Mouse (Mus musculus) lung, embryonic 15.5 days (tissue): ENCODE data around the gene Gm3250. TPM values are rescaled to one million over a fixed set of nuclear protein-coding genes. Genes with fewer than 3 reads are reported as not detected.
A peak's percentile ranks its signal among the peaks of the same experiment; 100 is the strongest.
"Not testable (repeated sequence)": the region's sequence is repeated elsewhere in the genome, so short reads cannot be mapped to it uniquely, and the experiment has no call there.

ENCODE experiments used
- ATAC-seq: fragments of 200-750 bp; cut with Nextera tagmentation; 2 replicates; pipeline ENCODE4 v1.8.0; 2017; ENCODE audit warnings: moderate number of reproducible peaks, borderline replicate concordance; ENCODE audit not compliant: low FRiP score, low TSS enrichment; ENCODE audit errors: extremely low read depth
- H3K27ac ChIP-seq: fragments of 300-500 bp; sonication (generic); 2 replicates; pipeline ENCODE4 v1.5.1; 2015; ENCODE audit warnings: moderate library complexity, mild to moderate bottlenecking, inconsistent platforms
- H3K27me3 ChIP-seq: fragments of 300-500 bp; sonication (generic); 2 replicates; pipeline ENCODE4 v1.6.1; 2015; ENCODE audit warnings: inconsistent platforms
- H3K36me3 ChIP-seq: fragments of 300-500 bp; sonication (generic); 2 replicates; pipeline ENCODE4 v1.6.1; 2015; ENCODE audit warnings: inconsistent platforms
- H3K4me1 ChIP-seq: fragments of 300-500 bp; sonication (generic); 2 replicates; pipeline ENCODE4 v1.6.1; 2015; ENCODE audit warnings: inconsistent platforms
- H3K4me2 ChIP-seq: fragments of 300-500 bp; sonication (generic); 2 replicates; pipeline ENCODE4 v1.6.1; 2015; ENCODE audit warnings: inconsistent platforms, mild to moderate bottlenecking, moderate library complexity
- H3K4me3 ChIP-seq: fragments of 300-500 bp; sonication (generic); 2 replicates; pipeline ENCODE4 v1.5.1; 2015; ENCODE audit warnings: mild to moderate bottlenecking, inconsistent platforms
- H3K9ac ChIP-seq: fragments of 300-500 bp; sonication (generic); 2 replicates; pipeline ENCODE4 v1.6.1; 2015; ENCODE audit warnings: inconsistent platforms
- H3K9me3 ChIP-seq: fragments of 300-500 bp; sonication (generic); 2 replicates; pipeline ENCODE4 v1.6.1; 2016; ENCODE audit warnings: inconsistent platforms
- WGBS: fragments of 180-500 bp; shearing (Covaris S2); methylation state at CpG from one replicate; pipeline ENCODE4 v1.1.7; 2015; 5-methylcytosine and 5-hydroxymethylcytosine counted together
- polyA plus RNA-seq: library from polyadenylated mRNA; unstranded; fragments of >200 nt; fragmentation: Nextera tagmentation; extraction: Ambion mirVana; gene quantifications from 2 replicates; pipeline ENCODE4 v1.2.1, GENCODE M21; 2015

Gm3250 gene
- polyA plus RNA-seq = not detected in 2 replicates

DNA sequence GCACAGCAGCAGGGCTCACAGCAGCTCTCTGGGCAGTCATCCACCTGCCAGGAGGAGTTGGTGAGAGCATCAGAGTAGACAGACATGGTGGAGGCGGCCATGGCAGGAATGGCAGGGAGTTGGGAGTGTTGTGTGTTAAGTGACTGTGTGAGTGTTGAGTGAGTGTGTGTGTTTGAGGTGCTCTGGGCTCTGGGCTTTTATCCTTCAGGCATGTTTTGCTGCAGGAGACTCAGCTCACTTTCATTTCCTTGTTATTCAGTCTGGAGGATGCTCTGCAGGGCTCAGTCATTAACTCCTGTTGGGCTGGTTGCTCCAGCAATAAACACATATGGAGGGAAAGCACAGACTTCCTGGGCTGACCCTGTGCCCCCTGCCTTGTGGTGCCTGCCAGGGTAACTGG is at the start of gene Gm3250:
Gene Gm3250, minus strand, starts transcription at position 101 of the 400 bp plus-strand sequence.
- ATAC-seq, H3K36me3 ChIP-seq: not testable (repeated sequence)

DNA sequence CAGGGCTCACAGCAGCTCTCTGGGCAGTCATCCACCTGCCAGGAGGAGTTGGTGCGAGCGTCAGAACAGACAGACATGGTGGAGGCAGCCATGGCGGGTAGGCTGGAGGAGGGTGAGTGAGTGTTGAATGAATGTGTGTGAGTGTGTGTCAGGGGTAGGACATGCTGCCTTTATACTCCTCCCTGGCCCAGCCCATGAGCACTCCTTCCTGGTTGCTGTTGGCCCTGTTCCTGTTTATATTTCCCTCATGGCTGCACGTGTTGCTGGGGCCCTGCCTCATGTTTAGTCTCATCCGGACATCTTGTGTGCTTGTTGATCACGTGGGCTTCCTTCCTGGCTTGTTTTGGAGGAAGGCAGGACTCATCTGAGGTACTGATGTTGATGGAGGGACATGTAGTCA is 44.6 kb upstream of the Gm3250 start, which contains the start of gene Krtap10-4:
Gene Krtap10-4, minus strand, starts transcription at position 145 of the 400 bp plus-strand sequence.
- Histone ChIP-seq H3K9me3 (no peaks in the 10 kb centered on the region), H3K27me3 (no peaks in the 10 kb centered on the region), H3K27ac (no peak within 1 kb of the TSS), H3K9ac (no peak within 1 kb of the TSS), H3K4me3 (no peak within 1 kb of the TSS), H3K4me1 (no peaks in the 10 kb centered on the region), H3K4me2 (no peak within 1 kb of the TSS), H3K36me3 (no peaks in the 10 kb centered on the region)
- WGBS = 40% methylated on average over 6 of the region's 6 CpGs
- ATAC-seq = no peak; the same call in 1 of the 2 replicates

More for the DNA sequence above, at the start of gene Gm3250:
- H3K9ac ChIP-seq, H3K4me3 ChIP-seq, H3K4me1 ChIP-seq, H3K27ac ChIP-seq, H3K9me3 ChIP-seq, H3K27me3 ChIP-seq, H3K4me2 ChIP-seq: not testable (repeated sequence)
- WGBS = 60% methylated on average over 1 of the region's 1 CpGs

DNA sequence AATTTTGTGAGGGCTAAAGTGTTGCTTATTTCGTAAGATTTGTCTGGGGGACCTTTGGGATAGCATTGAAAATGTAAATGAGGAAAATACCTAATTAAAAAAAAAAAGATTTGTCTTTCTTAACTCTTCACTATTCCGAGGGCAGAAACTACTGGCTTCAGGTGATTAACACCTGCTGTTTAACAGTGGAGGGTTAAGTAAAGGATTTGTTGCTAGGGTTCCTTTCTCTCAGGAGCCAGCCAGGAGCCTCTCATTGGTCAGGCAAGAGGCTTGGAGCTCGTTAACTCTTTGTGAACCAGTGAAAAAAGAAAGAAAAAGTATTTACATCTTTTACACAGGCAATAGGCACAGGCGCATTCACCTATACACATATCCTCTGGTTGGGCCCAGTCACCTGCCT is 36.9 kb upstream of the Gm3250 start:
- H3K4me2 ChIP-seq = no peak overlapping the region
- H3K36me3 ChIP-seq = no peaks in the 10 kb centered on the region
- H3K9me3 ChIP-seq = no peaks in the 10 kb centered on the region
- H3K9ac ChIP-seq = no peak overlapping the region
- H3K27ac ChIP-seq = no peak overlapping the region
- WGBS = 34% methylated on average over 4 of the region's 4 CpGs
- no peak for ATAC-seq
- no peaks in the 10 kb centered on the region for H3K27me3 ChIP-seq
- no peak overlapping the region for H3K4me3 ChIP-seq
- no peaks in the 10 kb centered on the region for H3K4me1 ChIP-seq

DNA sequence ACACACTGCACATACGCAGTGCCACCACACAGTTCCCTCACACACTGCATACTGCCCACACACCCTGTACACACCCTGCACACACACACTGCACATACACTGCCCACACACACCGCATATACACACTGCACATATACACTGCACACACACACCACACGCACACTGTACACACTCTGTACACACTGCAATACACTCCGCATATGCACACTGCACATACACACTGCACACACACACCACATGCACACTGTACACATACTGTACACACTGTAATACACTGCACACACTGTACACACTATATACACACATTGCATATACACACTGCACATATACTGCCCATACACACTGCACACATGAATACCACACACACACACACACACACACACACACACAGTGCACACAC is 36.2 kb upstream of the Gm3250 start:
- Histone ChIP-seq H3K27me3 (peaks cover 5% of the 10 kb centered on the region; the same call in 1 of the 2 replicates), H3K4me3 (no peak overlapping the region), H3K4me1 (no peaks in the 10 kb centered on the region), H3K9me3 (no peaks in the 10 kb centered on the region), H3K27ac (no peak overlapping the region), H3K9ac (no peak overlapping the region), H3K36me3 (no peaks in the 10 kb centered on the region), H3K4me2 (no peak overlapping the region)
- WGBS = 94% methylated on average over 4 of the region's 4 CpGs
- 0 out of 2 replicates have a peak, but pooled peaks have one; percentile 27 for ATAC-seq

DNA sequence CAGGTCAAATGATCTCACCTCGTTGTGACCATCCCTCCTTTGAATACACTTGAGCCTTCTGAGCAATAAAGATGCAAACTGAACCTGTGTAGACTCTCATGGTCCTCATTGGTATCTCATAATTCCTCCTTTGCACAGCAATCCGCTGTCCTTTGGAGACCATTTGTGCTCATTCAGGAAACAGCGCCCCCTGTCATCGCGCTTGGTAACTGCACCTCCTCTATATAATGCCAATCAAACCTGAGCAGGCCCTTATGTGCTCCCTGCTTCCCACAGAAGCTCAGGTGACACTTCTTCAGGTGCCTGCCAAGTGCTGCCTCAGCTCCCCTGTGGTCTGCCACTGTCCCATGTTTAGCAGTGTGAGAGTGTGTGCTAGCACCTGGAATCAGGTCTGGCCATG is 33.2 kb upstream of the Gm3250 start:
- Histone ChIP-seq H3K27me3 (peaks cover 5% of the 10 kb centered on the region; the same call in 1 of the 2 replicates), H3K36me3 (no peaks in the 10 kb centered on the region), H3K9ac (no peak overlapping the region), H3K4me3 (no peak overlapping the region), H3K4me2 (no peak overlapping the region), H3K4me1 (no peaks in the 10 kb centered on the region), H3K27ac (no peak overlapping the region), H3K9me3 (no peaks in the 10 kb centered on the region)
- no peak for ATAC-seq
- WGBS = 24% methylated on average over 5 of the region's 5 CpGs

DNA sequence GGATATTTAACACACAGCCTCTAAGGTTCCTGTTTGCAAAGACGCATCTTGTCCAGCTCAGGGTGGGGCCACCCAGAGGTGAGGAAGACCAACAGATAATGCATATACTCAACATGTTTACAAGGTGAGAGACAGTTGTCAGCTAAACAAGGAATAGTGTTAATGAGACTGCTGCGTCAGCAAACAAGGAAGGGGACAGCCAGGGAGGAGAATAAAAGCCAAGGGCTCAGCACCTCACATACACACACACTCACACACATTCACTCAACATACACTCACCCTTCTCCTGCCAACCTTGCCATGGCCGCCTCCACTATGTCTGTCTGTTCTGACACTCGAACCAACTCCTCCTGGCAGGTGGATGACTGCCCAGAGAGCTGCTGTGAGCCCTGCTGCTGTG is 32.0 kb upstream of the Gm3250 start, which contains the start of gene Gm2696:
Gene Gm2696, plus strand, starts transcription at position 301 of the 400 bp plus-strand sequence.
- 34% methylated on average over 4 of the region's 4 CpGs for WGBS
- H3K4me2 ChIP-seq = no peak within 1 kb of the TSS
- H3K9me3 ChIP-seq = no peaks in the 10 kb centered on the region
- no peaks in the 10 kb centered on the region for H3K36me3 ChIP-seq
- ATAC-seq = no peak
- H3K9ac ChIP-seq = no peak within 1 kb of the TSS
- peaks cover 5% of the 10 kb centered on the region; the same call in 1 of the 2 replicates for H3K27me3 ChIP-seq
- H3K4me3 ChIP-seq = no peak within 1 kb of the TSS
- no peak within 1 kb of the TSS for H3K27ac ChIP-seq
- H3K4me1 ChIP-seq = no peaks in the 10 kb centered on the region

DNA sequence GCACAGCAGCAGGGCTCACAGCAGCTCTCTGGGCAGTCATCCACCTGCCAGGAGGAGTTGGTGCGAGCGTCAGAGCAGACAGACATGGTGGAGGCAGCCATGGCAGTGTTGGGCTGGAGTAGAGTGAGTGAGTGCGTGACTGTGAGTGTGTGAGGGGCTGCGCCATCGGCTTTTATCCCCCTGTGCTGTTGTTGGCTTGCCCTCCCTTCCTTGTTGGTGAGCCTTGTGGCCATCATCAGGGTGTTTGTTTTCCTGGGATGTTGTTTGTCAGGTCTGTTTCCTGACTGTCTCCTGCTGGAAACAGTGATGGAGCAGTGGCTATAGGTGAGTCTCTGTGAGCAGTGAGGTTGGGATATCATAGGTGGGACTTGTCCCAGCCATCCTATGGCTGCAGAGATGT is 29.4 kb upstream of the Gm3250 start, which contains the start of gene Gm9507:
Gene Gm9507, minus strand, starts transcription at position 101 of the 400 bp plus-strand sequence.
- WGBS = 47% methylated on average over 5 of the region's 5 CpGs

DNA sequence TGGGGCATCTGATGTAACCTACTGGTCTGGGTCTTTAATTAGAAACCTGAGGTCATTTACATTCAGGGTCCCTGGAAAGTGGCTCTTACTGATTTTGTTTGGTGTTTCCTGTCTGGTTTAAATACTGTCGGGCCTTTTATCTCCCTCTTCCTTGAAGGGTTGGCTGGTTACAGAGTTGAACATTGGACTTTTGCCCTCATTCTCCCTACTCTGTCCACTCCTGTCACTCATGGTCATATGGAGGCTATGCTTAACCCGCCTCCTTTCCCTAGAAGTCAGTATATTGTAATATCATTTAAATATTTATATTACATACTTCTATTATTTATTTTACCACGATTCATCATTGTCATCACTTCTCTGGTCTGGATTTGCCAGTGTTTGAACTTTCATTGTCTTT is 21.8 kb upstream of the Gm3250 start:
- ATAC-seq = no peak; the same call in 1 of the 2 replicates

More for the DNA sequence above, 29.4 kb upstream of the Gm3250 start, which contains the start of gene Gm9507:
- peaks cover 5% of the 10 kb centered on the region; the same call in 1 of the 2 replicates for H3K27me3 ChIP-seq
- H3K4me3 ChIP-seq = no peak within 1 kb of the TSS
- no peak within 1 kb of the TSS for H3K27ac ChIP-seq
- no peak within 1 kb of the TSS for H3K4me2 ChIP-seq
- H3K4me1 ChIP-seq = no peaks in the 10 kb centered on the region
- no peaks in the 10 kb centered on the region for H3K36me3 ChIP-seq
- no peaks in the 10 kb centered on the region for H3K9me3 ChIP-seq
- no peak within 1 kb of the TSS for H3K9ac ChIP-seq
- ATAC-seq = no peak

DNA sequence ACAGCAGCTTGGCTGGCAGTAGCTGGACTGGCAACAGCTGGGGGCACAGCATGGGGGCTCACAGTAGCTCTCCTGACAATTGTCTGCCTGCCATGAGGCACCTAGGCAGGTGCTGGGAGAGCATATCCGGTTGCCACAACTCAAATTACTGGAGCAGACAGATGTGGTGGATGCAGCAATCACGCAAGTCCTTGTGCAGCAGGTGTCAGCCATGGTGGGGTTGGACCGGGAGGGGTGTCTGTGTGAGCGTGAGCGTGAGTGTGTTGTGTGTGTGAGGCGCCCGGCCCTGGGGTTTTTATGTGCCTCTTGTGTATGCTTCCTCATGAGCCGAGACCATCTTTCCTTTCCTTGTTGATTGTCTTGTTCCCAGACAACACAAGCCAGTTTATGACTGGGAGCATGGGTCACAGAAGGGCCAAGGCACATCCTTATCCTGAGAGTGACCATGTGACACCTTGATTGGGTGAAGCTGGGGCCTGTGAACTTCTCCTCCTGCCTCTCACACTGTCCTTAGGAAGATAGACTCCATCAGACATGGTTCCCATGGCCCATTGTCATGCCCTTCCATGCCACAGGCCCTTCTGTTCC is 16.7 kb upstream of the Gm3250 start, which contains the start of gene Gm19668:
Gene Gm19668, minus strand, starts transcription at position 213 of the 588 bp plus-strand sequence.
- no peak within 1 kb of the TSS for H3K4me3 ChIP-seq
- WGBS = 57% methylated on average over 8 of the region's 8 CpGs

More for the DNA sequence above, 21.8 kb upstream of the Gm3250 start:
- Histone ChIP-seq H3K9me3 (no peaks in the 10 kb centered on the region), H3K4me1 (no peaks in the 10 kb centered on the region), H3K4me3 (no peak overlapping the region), H3K4me2 (no peak overlapping the region), H3K36me3 (no peaks in the 10 kb centered on the region), H3K27ac (no peak overlapping the region), H3K27me3 (no peaks in the 10 kb centered on the region), H3K9ac (no peak overlapping the region)
- 34% methylated on average over 3 of the region's 3 CpGs for WGBS

DNA sequence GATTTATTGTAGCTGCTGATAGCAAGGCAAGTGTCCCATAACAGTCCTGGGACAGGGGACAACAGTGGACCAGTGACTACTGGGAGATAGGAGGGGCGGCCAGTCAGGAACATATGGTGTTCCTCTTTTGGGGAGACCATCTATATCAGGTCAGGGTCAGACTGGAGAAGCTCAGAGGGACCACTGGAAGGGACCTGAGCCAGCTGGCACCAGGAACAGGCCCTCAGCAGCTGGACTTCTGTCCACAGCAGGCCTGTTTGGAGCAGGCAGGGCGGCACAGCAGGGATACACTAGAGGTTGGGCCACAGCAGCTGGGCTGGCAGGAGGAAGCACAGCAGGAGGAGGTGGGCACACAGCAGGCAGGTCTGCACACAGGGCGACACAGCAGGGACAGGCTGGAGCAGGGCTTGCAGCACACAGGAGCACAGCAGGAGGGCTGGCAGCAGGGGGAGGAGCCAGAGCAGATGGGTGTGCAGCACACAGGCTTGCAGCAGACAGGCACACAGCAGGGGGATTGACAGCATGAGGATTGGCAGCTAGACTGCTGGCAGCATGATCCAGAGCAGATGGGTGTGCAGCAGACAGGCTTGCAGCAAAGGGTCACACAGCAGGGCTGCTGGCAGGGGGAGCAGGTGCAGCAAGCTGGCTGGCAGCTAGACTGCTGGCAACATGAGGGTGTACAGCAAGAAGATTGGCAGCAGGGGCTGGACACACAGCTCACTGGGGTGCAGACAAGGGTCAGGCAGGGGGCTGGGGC is 16.0 kb upstream of the Gm3250 start:
- 0 out of 2 replicates have a peak, but pooled peaks have one; percentile 39 for ATAC-seq
- not testable (repeated sequence) for H3K36me3 ChIP-seq, H3K9ac ChIP-seq, H3K27me3 ChIP-seq, H3K9me3 ChIP-seq, H3K4me3 ChIP-seq, H3K4me1 ChIP-seq, H3K27ac ChIP-seq, H3K4me2 ChIP-seq
- WGBS = 31% methylated on average over 3 of the region's 3 CpGs

More for the DNA sequence above, 16.7 kb upstream of the Gm3250 start, which contains the start of gene Gm19668:
- Histone ChIP-seq H3K9me3 (no peaks in the 10 kb centered on the region), H3K27me3 (no peaks in the 10 kb centered on the region), H3K4me2 (no peak within 1 kb of the TSS), H3K36me3 (no peaks in the 10 kb centered on the region), H3K27ac (no peak within 1 kb of the TSS), H3K4me1 (no peaks in the 10 kb centered on the region), H3K9ac (no peak within 1 kb of the TSS)
- ATAC-seq = no peak

DNA sequence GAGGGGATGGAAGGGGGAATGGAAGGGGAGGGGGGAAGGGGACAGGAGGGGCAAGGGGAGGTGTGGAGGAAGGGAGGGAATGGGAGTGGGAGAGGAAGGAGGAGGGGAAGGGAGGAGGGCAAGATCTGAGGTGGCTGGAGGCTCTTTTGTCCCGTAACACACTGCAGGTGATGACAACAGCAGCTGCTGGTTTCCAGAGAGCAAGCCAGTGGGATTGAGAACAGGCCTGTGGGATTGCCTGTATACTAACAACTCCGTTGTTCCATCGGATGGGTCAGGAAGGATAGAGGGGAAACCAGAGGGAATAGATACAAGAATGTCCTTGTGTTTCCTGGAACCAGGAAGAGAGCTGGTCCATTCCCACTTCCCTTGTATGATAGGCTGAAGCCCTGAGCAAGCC is 15.3 kb upstream of the Gm3250 start:
- Histone ChIP-seq H3K27me3 (no peaks in the 10 kb centered on the region), H3K36me3 (no peaks in the 10 kb centered on the region), H3K9ac (no peak overlapping the region), H3K4me2 (no peak overlapping the region), H3K27ac (no peak overlapping the region), H3K4me1 (no peaks in the 10 kb centered on the region), H3K9me3 (no peaks in the 10 kb centered on the region), H3K4me3 (no peak overlapping the region)
- 13% methylated on average over 3 of the region's 3 CpGs for WGBS
- no peak for ATAC-seq

DNA sequence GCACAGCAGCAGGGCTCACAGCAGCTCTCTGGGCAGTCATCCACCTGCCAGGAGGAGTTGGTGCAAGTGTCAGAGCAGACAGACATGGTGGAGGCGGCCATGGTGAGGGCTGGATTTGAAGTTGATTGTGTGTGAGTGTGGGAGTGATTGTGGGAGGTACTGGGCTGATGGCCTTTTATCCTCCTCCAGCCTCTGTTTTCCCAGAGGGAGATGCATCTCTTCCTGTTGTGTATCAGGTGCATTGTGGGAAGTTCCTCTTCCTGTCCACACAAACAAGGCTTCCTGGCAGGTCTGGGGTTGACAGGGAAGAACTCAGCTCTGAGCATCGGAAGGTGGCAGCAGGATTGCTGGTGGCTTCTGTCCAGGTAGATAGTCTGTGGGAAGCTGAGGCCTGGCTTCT is 12.6 kb upstream of the Gm3250 start, which contains the start of gene Gm9639:
Gene Gm9639, minus strand, starts transcription at position 101 of the 400 bp plus-strand sequence.
- Histone ChIP-seq H3K4me1 (no peaks in the 10 kb centered on the region), H3K4me2 (no peak within 1 kb of the TSS), H3K9ac (no peak within 1 kb of the TSS), H3K27me3 (no peaks in the 10 kb centered on the region), H3K9me3 (no peaks in the 10 kb centered on the region), H3K4me3 (no peak within 1 kb of the TSS), H3K27ac (no peak within 1 kb of the TSS), H3K36me3 (no peaks in the 10 kb centered on the region)
- ATAC-seq = no peak
- 41% methylated on average over 2 of the region's 2 CpGs for WGBS
